Mouse (Mus musculus) stomach, embryonic 15.5 days (tissue): ENCODE measurements around the gene Syf2. TPM values are rescaled to one million over a fixed set of nuclear protein-coding genes. Genes with fewer than 3 reads are reported as not detected.

Experiments
- ATAC-seq: fragments of 200-750 bp; cut with Nextera tagmentation; 2 replicates; pipeline ENCODE4 v1.8.0; 2017; ENCODE audit warnings: low read depth, moderate number of reproducible peaks, moderate TSS enrichment; ENCODE audit not compliant: insufficient read depth, low FRiP score
- H3K27ac ChIP-seq: fragments of 300-500 bp; sonication (generic); 2 replicates; pipeline ENCODE4 v1.5.1; 2015; ENCODE audit warnings: mild to moderate bottlenecking, inconsistent platforms
- H3K27me3 ChIP-seq: fragments of 300-500 bp; sonication (generic); replicated peaks from 2 replicates; pipeline ENCODE4 v1.6.1; 2015; ENCODE audit warnings: inconsistent platforms
- H3K36me3 ChIP-seq: fragments of 300-500 bp; sonication (generic); 2 replicates; pipeline ENCODE4 v1.6.1; 2015; ENCODE audit warnings: inconsistent platforms
- H3K4me1 ChIP-seq: fragments of 300-500 bp; sonication (generic); 2 replicates; pipeline ENCODE4 v1.6.1; 2015; ENCODE audit warnings: inconsistent platforms
- H3K4me2 ChIP-seq: fragments of 300-500 bp; sonication (generic); 2 replicates; pipeline ENCODE4 v1.6.1; 2015; ENCODE audit warnings: mild to moderate bottlenecking, inconsistent platforms
- H3K4me3 ChIP-seq: fragments of 300-500 bp; sonication (generic); replicated peaks from 2 replicates; pipeline ENCODE4 v1.5.1; 2015; ENCODE audit warnings: inconsistent platforms
- H3K9ac ChIP-seq: fragments of 300-500 bp; sonication (generic); 2 replicates; pipeline ENCODE4 v1.6.1; 2015; ENCODE audit warnings: inconsistent platforms
- H3K9me3 ChIP-seq: fragments of 300-500 bp; sonication (generic); 2 replicates; pipeline ENCODE4 v1.6.1; 2016; ENCODE audit warnings: inconsistent platforms
- WGBS: fragments of 180-500 bp; shearing (Covaris S2); methylation state at CpG from one replicate; pipeline ENCODE4 v1.1.7; 2015; 5-methylcytosine and 5-hydroxymethylcytosine counted together
- polyA plus RNA-seq: library from polyadenylated mRNA; unstranded; fragments of >200 nt; fragmentation: Nextera tagmentation; extraction: Ambion mirVana; gene quantifications from 2 replicates; pipeline ENCODE4 v1.2.1, GENCODE M21; 2015

The Syf2 gene
- polyA plus RNA-seq, 1 experiment from 2014 or later = 70.2 TPM

GRCm38 (mm10) chr4:134915223-134916050, 15.3 kb upstream of the Syf2 start:
- ATAC-seq = no peak
- H3K4me1 ChIP-seq = peaks cover 5% of the 10 kb centered on the region; the same call in 1 of the 2 replicates
- H3K9ac ChIP-seq = no peak overlapping the region
- H3K27ac ChIP-seq = peak overlapping the region; percentile 95; the same call in 1 of the 2 replicates
- peaks cover 7% of the 10 kb centered on the region; the same call in 1 of the 2 replicates for H3K36me3 ChIP-seq
- no peaks in the 10 kb centered on the region for H3K27me3 ChIP-seq
- WGBS = 54% methylated on average over 14 of the region's 14 CpGs
- no peaks in the 10 kb centered on the region for H3K9me3 ChIP-seq
- peak overlapping the region; percentile 84 for H3K4me3 ChIP-seq
- H3K4me2 ChIP-seq = peak overlapping the region; percentile 64

GRCm38 (mm10) chr4:134917194-134917593, 13.5 kb upstream of the Syf2 start:
- H3K36me3 ChIP-seq = peaks cover 2% of the 10 kb centered on the region; the same call in 1 of the 2 replicates
- no peaks in the 10 kb centered on the region for H3K9me3 ChIP-seq
- no peaks in the 10 kb centered on the region for H3K27me3 ChIP-seq
- no peak overlapping the region for H3K9ac ChIP-seq
- ATAC-seq = no peak
- no peak overlapping the region for H3K4me3 ChIP-seq
- no peak overlapping the region for H3K27ac ChIP-seq
- WGBS = 70% methylated on average over 3 of the region's 3 CpGs
- H3K4me1 ChIP-seq = peaks cover 5% of the 10 kb centered on the region; the same call in 1 of the 2 replicates
- H3K4me2 ChIP-seq = no peak overlapping the region

- Histone ChIP-seq H3K27me3 (no peaks in the 10 kb centered on the region), H3K36me3 (no peaks in the 10 kb centered on the region), H3K27ac (no peak overlapping the region), H3K4me1 (peaks cover 5% of the 10 kb centered on the region; the same call in 1 of the 2 replicates), H3K4me3 (no peak overlapping the region), H3K4me2 (no peak overlapping the region), H3K9me3 (no peaks in the 10 kb centered on the region), H3K9ac (no peak overlapping the region)
- 38% methylated on average over 7 of the region's 7 CpGs for WGBS
- ATAC-seq = no peak
Measured at GRCm38 (mm10) chr4:134918381-134918780, 12.3 kb upstream of the Syf2 start.

GRCm38 (mm10) chr4:134919733-134920540, 10.8 kb upstream of the Syf2 start:
- H3K4me1 ChIP-seq = peaks cover 5% of the 10 kb centered on the region; the same call in 1 of the 2 replicates
- no peaks in the 10 kb centered on the region for H3K27me3 ChIP-seq
- no peaks in the 10 kb centered on the region for H3K36me3 ChIP-seq
- no peak overlapping the region for H3K4me3 ChIP-seq
- no peak overlapping the region for H3K9ac ChIP-seq
- H3K4me2 ChIP-seq = no peak overlapping the region
- no peaks in the 10 kb centered on the region for H3K9me3 ChIP-seq
- no peak overlapping the region for H3K27ac ChIP-seq
- WGBS = 38% methylated on average over 12 of the region's 12 CpGs
- no peak for ATAC-seq

GRCm38 (mm10) chr4:134920631-134921030, 10.1 kb upstream of the Syf2 start:
- ATAC-seq = no peak
- H3K27ac ChIP-seq = no peak overlapping the region
- no peaks in the 10 kb centered on the region for H3K27me3 ChIP-seq
- H3K36me3 ChIP-seq = peaks cover 3% of the 10 kb centered on the region; the same call in 1 of the 2 replicates
- H3K4me3 ChIP-seq = no peak overlapping the region
- no peak overlapping the region for H3K4me2 ChIP-seq
- no peak overlapping the region for H3K9ac ChIP-seq
- H3K4me1 ChIP-seq = peaks cover 4% of the 10 kb centered on the region
- H3K9me3 ChIP-seq = no peaks in the 10 kb centered on the region
- WGBS = 94% methylated on average over 6 of the region's 6 CpGs

- Histone ChIP-seq H3K9ac (no peak overlapping the region), H3K4me2 (no peak overlapping the region), H3K4me1 (peaks cover 12% of the 10 kb centered on the region), H3K4me3 (no peak overlapping the region), H3K27me3 (no peaks in the 10 kb centered on the region), H3K36me3 (peaks cover 13% of the 10 kb centered on the region), H3K27ac (no peak overlapping the region), H3K9me3 (no peaks in the 10 kb centered on the region)
- no peak for ATAC-seq
- WGBS = 89% methylated on average over 4 of the region's 4 CpGs
Measured at GRCm38 (mm10) chr4:134921703-134922102, 9.0 kb upstream of the Syf2 start.

- no peaks in the 10 kb centered on the region for H3K9me3 ChIP-seq
- H3K36me3 ChIP-seq = peaks cover 17% of the 10 kb centered on the region
- H3K4me3 ChIP-seq = peak overlapping the region; percentile 99
- H3K4me2 ChIP-seq = peak overlapping the region; percentile 70
- peak overlapping the region; percentile 98 for H3K27ac ChIP-seq
- H3K27me3 ChIP-seq = no peaks in the 10 kb centered on the region
- peak overlapping the region; percentile 17; the same call in 1 of the 2 replicates for H3K9ac ChIP-seq
- no peak for ATAC-seq
- 58% methylated on average over 10 of the region's 10 CpGs for WGBS
- H3K4me1 ChIP-seq = peaks cover 12% of the 10 kb centered on the region
Measured at GRCm38 (mm10) chr4:134922111-134922924, 8.4 kb upstream of the Syf2 start.

GRCm38 (mm10) chr4:134922925-134923244, 7.8 kb upstream of the Syf2 start:
- Histone ChIP-seq H3K4me3 (peak overlapping the region; percentile 99), H3K27ac (peak overlapping the region; percentile 98), H3K36me3 (peaks cover 19% of the 10 kb centered on the region), H3K4me1 (peaks cover 12% of the 10 kb centered on the region), H3K9ac (peak overlapping the region; percentile 17; the same call in 1 of the 2 replicates), H3K27me3 (no peaks in the 10 kb centered on the region), H3K9me3 (no peaks in the 10 kb centered on the region), H3K4me2 (peak overlapping the region; percentile 70)
- under 1% methylated on average over 13 of the region's 13 CpGs for WGBS
- ATAC-seq = 0 out of 2 replicates have a peak, but pooled peaks have one; percentile 23

- H3K4me1 ChIP-seq = peaks cover 12% of the 10 kb centered on the region
- H3K4me2 ChIP-seq = peak within 1 kb of the TSS; percentile 70
- WGBS = under 1% methylated on average over 64 of the region's 64 CpGs
- peak within 1 kb of the TSS; percentile 98 for H3K27ac ChIP-seq
- H3K9ac ChIP-seq = peak within 1 kb of the TSS; percentile 99
- ATAC-seq = peak; percentile 93
- peak within 1 kb of the TSS; percentile 99 for H3K4me3 ChIP-seq
- H3K9me3 ChIP-seq = no peaks in the 10 kb centered on the region
- H3K27me3 ChIP-seq = no peaks in the 10 kb centered on the region
- H3K36me3 ChIP-seq = peaks cover 25% of the 10 kb centered on the region
Measured at GRCm38 (mm10) chr4:134923258-134924018, 7.3 kb upstream of the Syf2 start, which contains the start of gene Rsrp1. Rsrp1 (plus strand) TSS chr4:134923592.

- under 1% methylated on average over 75 of the region's 75 CpGs for WGBS
- H3K9me3 ChIP-seq = no peaks in the 10 kb centered on the region
- H3K4me1 ChIP-seq = peaks cover 12% of the 10 kb centered on the region
- no peaks in the 10 kb centered on the region for H3K27me3 ChIP-seq
- peak overlapping the region; percentile 99 for H3K9ac ChIP-seq
- ATAC-seq = peak; percentile 54
- peak overlapping the region; percentile 70 for H3K4me2 ChIP-seq
- peak overlapping the region; percentile 98 for H3K27ac ChIP-seq
- H3K4me3 ChIP-seq = peak overlapping the region; percentile 99
- H3K36me3 ChIP-seq = peaks cover 28% of the 10 kb centered on the region
Measured at GRCm38 (mm10) chr4:134924019-134924741, 6.5 kb upstream of the Syf2 start.
